Mouse (Mus musculus) erythroid progenitor cell, adult 5-6 weeks (primary cell): ENCODE results near the gene Psmb9. TPM values are rescaled to one million over a fixed set of nuclear protein-coding genes. Genes with fewer than 3 reads are reported as not detected.
"Not testable (repeated sequence)": the region's sequence is repeated elsewhere in the genome, so short reads cannot be mapped to it uniquely, and the experiment has no call there.

Source experiments
- ATAC-seq: replicated peaks from 2 replicates; pipeline ENCODE4 v1.8.0; 2016; ENCODE audit warnings: moderate number of reproducible peaks, mild to moderate bottlenecking, moderate TSS enrichment, inconsistent platforms; ENCODE audit not compliant: poor library complexity, low FRiP score, severe bottlenecking
- total RNA-seq, 2 experiments: library from RNA; stranded (forward) in 1 of 2; stranded (reverse) in 1 of 2; fragments of 150-400 nt in 1 of 2; fragments of 186-747, 209-891 nt in 1 of 2; gene quantifications; 2 replicates each; pipeline versions ENCODE4 v1.2.3 to v1.2.4; 2015 to 2017; ENCODE audit warnings: low replicate concordance in 2 of 2

Psmb9 gene
- total RNA-seq, 2 experiments from 2014 or later: 21.3 to 23.5 TPM

DNA sequence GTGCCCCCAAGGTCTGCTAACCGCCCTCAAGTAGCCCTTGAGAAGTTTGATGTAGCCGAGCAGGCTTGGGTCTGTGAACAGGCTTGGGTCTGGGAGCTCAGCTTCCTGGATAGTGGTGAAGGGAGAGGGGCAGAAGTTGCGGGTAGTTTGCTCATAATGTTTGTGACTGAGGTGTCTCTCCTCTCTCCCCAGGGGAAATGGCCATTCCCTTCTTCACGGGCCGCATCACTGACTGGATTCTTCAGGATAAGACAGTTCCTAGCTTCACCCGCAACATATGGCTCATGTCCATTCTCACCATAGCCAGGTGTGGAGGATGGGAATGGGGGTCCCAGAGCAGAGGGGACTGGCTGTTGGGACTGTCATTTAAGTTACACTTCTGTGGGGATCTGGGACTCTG lies 1.4 kb upstream of the Psmb9 start:
- ATAC-seq: no peak

DNA sequence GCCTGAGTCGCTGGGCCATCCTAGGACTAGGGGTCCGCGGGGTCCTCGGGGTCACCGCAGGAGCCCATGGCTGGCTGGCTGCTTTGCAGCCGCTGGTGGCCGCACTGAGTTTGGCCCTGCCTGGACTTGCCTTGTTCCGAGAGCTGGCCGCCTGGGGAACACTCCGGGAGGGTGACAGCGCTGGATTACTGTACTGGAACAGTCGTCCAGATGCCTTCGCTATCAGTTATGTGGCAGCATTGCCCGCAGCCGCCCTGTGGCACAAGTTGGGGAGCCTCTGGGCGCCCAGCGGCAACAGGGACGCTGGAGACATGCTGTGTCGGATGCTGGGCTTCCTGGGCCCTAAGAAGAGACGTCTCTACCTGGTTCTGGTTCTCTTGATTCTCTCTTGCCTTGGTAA lies 446 bp upstream of the Psmb9 start:
- peak; percentile 73 for ATAC-seq

DNA sequence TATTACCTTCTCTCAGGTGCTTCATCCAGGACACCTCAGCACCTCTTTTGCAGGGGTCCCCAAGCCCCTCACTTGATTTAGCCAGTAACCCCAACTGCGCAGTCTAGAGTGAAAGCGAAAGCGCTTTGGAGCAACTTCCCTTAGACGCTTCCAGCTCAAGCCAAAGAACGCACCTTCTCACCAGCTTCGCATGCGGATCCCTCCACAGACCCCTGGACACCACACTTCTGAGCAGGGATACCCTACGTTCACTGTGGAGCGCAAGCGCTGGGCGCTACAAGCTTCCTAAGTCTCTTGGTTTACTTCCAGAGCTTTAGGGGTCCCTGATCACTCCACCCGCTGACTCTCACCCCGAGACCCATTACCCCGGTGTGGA lies 691 bp downstream of the Psmb9 start:
- no peak; the same call in 1 of the 2 replicates for ATAC-seq

DNA sequence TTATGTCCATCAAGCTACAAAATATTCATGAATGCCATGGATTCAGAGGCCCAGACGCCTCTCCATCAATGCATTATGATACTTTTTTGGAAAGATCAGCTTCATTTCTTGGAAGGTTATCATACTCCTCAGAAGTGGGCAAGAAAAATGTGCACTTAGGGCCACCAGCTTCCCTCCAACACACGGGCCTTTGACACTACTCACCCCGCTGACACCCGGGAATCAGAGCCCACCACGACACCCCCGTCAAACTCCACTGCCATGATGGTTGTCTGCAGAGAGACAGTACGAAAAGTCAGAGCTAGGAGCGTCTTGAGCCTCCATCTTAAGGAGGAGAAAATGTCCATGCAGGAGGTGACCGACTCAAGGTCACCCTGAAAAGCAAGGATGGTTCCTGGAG lies 2.0 kb downstream of the Psmb9 start:
- no peak for ATAC-seq

DNA sequence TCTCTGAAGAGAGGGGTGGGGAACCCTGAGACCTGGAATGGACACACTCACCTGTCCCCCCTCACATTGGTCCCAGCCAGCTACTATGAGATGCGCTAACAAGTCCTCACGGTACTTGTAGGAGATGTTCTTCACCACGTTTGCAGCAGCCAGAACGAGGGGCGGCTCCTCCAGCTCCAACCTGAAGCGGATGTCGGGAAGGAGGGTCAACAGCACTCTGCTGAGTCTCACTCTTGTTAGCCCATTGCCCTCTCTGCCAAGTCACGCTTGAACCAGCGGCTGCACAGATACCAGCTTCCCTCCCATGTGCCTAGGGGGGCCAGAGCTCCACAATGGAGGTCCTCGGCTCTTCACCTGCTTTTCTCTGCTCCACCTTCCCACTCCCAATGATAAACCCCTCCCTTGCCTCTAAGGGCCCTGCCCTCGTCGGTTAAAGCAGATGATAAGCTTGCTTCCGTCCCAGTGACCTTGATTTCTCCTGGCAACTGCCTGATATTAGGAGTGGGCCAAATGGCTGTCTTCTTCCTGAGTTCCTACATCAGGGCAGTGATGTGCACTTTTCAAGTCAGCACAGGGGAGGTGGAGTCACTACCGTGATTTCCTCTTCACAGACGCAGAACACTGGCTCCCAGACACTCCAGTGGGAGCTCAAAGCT lies 3.9 kb downstream of the Psmb9 start:
- no peak for ATAC-seq

DNA sequence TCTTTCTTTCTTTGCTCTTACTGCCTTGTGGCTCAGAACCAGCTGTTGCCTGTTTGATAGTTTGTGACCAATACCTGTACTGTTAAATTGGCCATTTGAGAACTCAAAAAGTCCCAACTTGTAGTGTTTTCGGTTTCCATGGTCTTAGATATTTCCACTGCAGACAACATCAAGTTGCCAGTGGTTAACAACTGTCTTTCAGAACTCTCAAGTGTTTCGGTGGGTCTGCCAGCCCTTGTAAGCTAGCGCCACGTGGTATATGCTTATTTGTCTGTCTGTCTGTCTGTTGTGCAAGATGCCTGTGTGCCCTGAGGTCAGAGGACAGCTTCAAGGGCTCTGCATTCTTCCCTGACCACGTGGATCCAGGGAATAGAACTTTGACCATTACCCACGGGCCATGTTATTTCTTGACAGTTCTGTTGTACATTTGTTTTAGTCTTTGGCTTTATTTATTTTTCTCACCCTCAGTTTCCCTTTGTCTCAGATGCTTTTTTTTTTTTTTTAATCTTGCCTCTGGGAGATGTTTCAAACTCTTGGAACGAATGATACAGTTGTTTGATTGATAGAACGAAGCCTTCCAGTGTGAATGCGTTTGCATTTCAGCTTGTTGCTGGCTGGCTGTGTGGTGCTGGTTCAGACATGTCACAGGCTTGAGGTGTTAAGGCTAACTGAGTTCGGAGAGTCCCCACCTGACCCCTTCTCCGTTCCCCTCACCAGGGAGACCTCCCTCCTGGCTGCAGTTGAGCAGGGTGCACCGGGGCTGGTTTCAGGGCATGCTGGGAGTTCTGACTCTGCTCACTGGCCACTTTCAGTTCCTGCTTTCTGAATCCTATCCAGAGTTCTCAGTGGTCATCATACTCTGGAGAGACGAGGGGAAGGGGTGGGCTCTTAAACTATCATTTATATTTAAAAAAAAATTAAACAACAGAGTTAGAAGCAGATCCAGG lies 7.4 kb downstream of the Psmb9 start:
- no peak for ATAC-seq

DNA sequence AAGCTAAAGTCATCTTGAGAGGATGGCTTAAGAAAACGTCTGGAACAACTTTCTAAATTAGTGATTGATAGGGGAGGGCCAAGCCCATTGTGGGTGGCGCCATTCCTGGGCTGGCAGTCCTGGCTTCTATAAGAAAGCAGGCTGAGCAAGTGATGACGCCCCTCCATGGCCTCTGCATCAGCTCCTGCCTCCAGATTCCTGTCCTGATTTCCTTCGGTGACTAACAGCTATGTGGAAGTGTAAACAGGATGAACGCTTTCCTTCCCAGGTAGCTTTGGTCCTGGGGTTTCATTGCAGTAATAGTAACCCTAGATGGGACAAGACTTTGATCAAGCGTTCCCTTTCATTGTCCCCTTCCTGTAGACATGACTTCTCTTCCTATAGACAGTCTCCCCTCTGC lies 8.5 kb downstream of the Psmb9 start:
- no peak for ATAC-seq

DNA sequence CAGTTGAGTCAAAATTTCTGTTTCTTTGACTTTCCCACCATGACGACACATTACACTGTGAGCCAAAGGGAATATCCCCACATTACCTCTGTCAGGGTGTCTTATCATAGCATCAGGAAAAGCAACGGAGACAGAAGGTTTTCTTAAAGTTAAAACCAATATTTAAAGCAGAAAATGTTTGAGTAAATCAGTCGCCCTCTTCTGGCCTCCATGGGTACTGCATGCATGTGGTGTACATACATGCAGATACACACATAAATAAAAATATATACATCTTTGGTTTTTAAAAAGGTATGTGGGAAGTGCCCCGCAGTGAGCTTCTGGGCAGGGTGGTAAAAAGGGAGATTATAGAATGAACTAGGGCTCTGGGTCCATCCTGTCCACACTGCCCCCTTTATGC lies 10.4 kb downstream of the Psmb9 start:
- ATAC-seq: no peak

DNA sequence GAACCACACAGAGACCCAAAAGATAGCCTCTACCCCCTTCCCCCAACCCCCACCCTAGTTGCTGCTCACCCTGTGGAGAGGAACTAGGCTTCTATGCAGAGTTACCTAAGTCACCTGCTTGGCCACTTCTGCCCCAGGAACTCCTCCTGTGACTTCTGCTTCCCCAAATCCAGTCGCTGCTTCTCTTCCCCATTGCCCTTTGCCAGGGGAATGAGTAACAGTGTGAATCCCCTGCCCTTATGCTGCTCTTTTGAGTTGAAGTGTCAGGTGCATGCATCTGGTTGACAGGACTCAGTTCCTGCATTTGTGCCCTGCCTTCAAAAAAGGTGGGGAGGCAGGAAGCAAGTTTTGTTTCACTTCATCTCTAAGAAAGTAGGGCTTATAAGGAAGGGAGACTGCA lies 13.5 kb downstream of the Psmb9 start:
- ATAC-seq: no peak

DNA sequence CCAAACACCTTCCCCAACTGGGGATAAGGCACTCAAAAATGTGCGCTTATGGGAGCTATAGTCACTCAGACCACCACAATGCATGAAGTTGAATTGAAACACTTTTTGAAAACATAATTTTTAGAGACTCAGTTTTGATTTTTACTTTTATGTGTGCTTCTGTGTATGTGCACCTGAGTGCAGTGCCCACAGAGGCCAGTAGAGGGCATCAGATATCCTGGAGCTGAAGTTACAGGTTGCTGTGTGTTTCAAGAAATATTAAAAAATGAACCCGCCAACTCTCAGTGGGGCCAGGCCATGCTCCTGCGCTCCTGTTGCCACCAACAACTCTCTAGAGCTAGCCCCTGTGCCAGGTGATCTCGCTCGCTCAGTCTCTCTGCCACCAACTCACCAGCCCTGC lies 15.0 kb downstream of the Psmb9 start:
- no peak for ATAC-seq

DNA sequence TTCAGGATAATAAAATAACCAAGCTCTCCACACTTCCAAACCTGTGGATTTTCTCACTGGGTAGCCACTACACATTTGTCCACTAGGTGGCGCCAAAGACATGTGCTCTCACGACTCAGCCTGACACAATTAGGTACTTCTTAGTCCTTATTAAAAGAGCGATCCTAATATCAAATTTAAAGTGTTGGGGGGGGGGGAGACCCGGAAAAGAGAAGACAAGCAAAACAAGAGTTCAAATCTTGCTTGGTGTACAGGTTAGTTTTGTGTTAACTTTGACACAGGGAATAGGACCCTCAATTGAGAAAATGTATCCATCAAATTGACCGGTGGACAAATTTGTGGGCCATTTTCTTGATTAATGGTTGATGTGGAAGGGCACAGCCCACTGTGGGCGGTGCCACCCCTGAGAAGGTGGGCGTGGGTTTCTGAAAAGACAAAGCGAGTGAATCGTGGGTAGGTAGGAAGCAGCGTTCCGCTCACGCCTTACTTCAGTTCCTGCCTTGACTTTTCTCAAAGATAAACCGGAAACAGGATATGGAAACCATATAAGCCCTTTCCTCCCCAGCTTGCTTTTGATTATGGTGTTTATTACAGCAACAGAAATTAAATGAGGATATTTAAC lies 16.6 kb downstream of the Psmb9 start:
- peak; percentile 90 for ATAC-seq

DNA sequence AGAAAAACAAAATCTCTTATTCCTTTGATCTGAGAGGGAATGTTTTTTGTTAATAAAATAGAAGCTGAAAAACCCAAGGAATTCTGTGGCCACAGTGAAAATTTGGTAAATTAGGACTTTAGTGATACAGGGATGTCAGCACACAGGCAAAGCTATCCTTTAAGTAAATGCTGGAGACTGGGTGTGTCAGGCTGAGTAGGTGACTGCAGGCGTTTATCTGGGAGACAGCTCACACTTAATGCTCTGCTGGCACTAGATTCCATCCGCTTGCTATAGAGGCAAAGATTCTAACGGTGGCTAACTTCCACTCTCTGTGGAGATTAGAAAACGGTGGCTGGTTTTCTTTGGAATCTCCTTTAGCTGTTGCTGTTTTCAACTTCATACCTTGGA lies 17.1 kb downstream of the Psmb9 start:
- ATAC-seq: peak; percentile 63; the same call in 1 of the 2 replicates

DNA sequence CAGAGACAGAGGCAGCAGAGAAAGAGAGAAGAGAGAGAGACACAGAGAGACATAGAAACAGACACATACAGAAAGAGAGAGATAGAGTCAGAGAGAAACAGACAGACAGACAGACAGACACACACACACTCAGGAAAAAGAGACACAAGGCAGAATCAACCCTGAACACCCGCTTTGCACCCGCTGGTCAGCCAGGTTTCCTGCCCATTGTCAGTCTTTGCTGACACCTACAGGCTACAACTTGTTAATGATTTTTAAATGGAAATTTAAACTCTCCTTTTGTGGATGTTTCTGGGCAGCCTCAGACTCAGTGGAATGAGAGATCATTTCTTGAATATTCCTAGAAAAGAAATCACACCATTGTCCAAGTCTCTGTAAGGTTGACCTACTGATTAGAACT lies 18.3 kb downstream of the Psmb9 start:
- ATAC-seq: no peak

DNA sequence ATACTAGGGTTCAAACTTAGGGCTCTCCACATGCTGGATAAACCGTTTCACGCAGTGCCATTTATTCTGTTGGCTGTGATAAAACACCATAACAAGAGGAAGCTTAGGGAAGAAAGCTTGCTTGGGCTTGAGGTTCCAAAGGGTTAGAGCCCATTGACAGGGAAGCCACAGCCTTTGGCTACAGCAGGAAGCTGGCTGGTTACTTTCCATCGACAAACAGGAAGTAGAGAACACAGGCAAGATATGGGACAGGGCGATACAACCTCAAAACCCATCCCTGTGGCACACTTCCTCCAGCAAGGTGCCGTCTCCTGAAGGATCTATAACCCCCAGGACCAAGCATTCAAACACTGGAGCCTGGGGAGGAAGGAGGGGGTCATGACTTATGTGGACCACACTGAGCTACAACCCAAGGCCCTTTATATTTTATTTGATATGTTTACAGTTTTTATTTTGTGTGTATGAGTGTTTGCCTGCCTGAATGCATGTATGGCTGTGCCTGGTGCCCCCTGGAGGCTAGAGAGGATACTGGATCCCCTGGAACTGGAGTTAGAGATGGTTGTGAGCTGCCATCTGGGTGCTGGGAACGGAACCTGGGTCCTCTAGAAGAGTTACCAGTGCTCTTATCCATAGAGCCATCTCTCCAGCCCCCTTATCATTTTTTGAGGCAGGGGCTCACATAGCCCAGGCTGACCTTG lies 22.4 kb downstream of the Psmb9 start:
- no peak for ATAC-seq

DNA sequence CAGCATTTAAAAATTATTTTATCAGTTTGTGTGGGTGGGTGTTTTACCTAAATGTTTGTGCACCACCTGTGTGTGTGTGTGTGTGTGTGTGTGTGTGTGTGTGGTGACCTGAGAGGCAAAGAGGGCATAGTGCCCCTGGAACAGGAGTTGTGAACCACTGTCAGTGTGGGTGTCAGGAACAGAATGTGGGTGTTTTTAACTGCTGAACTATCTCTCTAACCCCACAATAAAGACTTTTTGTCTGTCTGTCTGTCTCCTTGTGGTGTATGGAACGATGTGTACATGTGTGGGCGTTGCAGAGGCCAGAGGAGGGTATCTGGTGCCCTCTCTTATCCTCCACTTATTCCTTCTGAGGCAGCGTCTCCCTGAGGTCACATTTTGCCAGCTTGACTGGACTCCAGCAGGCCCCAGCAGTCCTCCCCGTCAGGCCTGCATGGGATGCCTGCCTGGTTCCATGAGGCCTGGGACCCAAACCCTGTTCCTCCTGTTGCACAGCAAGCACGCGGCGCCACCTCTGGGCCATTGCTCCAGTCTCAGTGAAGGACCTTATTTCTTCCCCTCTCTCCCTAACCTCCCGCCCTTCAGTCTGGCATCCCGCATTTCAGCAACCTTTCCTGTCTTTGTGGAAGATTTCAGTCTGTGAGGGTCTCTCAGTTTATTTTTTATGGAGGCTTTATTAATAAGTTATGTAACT lies 23.2 kb downstream of the Psmb9 start:
- ATAC-seq: no peak

DNA sequence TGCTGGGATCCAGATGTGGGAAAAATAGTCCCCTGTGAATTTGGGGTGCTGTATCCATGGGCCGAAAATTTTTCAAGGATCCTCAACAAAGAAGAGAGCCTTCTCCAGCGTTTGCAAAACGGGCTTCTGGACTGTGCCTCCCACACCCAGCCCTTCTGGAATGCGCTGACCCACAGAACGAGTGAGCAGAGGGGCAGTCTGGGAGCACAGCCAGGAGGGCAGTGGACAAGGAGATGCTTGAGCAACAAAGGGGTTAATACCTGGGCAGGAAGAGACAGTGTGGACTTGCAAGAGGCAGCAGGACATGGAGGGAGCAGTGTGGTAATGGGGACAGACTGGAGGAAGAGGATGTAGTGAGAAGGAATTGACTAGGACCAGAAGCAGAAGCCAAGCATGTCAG lies 32.0 kb downstream of the Psmb9 start:
- ATAC-seq: no peak

DNA sequence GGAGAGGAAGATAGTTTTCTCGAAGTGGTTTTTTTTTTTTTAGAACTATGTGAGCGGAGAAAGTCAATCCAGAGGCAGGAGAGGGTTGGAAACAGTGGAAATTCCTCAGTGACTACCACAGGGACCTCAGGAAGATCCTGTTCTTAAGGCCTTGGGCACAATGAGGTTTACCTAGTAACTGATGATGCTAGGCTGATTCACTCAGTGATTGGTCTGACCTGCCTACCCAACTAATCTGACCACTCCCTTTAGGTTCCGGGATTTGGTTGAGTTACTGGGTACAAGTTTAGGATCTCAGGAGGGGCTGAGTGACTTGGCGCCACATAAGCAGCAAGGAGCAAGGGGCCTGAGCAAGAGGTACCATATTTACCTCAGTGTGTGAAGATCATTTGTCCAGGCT lies 34.6 kb downstream of the Psmb9 start, which contains the start of gene H2-DMb1:
H2-DMb1 (plus strand) TSS at position 150 of the 400 bp plus-strand sequence.
- no peak for ATAC-seq

DNA sequence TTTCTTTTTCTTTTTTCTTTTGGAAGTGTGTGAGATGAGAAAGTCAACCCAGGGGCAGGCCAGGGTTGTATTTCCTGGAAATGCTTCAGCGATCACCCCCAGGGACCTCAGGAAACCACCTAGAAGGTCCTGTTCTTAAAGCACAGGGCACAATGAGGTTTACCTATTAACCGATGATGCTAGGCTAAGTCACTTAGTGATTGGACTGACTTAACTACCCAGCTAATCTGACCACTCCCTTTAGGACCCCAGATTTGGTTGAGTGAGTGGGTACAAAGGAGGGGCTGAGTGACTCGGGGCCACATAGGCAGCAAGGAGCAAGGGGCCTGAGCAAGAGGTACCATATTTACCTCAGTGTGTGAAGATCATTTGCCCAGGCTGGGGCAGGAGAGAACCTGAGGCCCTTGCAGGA lies 42.6 kb downstream of the Psmb9 start:
- no peak for ATAC-seq

DNA sequence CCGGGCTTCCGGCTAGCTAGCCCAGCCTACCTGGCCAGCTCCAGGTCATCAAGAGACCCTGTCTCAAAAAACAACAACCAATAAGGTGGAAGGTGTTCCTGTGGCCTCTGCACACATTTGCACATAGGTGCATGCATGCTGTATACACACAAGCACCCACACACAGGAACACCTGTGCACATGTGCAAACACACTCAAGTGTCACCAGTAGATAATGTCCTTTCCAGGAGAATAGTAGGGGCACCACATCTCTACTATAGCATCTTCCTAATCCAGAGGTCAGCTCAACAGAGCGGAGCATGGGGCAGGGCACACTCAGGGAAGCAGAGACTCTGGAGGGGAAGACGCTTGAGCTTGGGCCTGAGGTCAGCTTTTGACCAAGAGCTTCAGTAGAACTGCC lies 43.3 kb downstream of the Psmb9 start:
- ATAC-seq: not testable (repeated sequence)

DNA sequence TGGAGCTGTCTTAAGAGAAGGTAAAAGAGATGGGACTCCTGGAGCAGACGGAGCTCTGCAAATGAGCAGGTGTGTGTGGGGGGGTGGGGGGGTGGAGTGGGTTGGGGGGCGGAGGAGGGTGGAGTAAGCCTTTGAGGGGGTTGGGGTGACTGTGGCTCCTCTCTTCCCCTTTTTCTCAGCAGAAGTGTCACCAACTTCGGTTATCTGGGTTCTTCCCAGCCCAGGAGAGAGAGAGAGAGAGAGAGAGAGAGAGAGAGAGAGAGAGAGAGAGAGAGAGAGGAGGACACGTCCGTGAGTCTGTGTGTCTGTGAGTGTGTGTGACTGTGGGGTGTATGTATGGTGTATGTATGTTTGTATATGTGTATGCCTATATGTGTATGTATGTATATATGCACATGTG lies 44.1 kb downstream of the Psmb9 start:
- ATAC-seq: no peak
